Mouse (Mus musculus) MEL (cell line): ENCODE data around the gene Anp32e. TPM values are rescaled to one million over a fixed set of nuclear protein-coding genes. Genes with fewer than 3 reads are reported as not detected.
A peak's percentile ranks its signal among the peaks of the same experiment; 100 is the strongest.

Source experiments
- DNase-seq: peaks from one replicate; pipeline ENCODE4 v3.0.0; 2011; ENCODE audit warnings: low read depth, low spot score
- H3K27ac ChIP-seq: 2 replicates; pipeline ENCODE4 v1.5.1; 2012; ENCODE audit warnings: low read depth, mild to moderate bottlenecking, control low read depth, low read length, moderate library complexity; ENCODE audit not compliant: control insufficient read depth
- H3K27me3 ChIP-seq, 2 experiments: fragments of 150-350 bp in 1 of 2; sonication (generic) in 1 of 2; 2 replicates each; pipeline ENCODE4 v1.6.1; 2012; ENCODE audit warnings: low read length in 2 of 2, mild to moderate bottlenecking in 2 of 2, improper control_type of control experiment in 1 of 2, moderate library complexity in 1 of 2; ENCODE audit not compliant: insufficient read depth in 2 of 2, control insufficient read depth in 1 of 2
- H3K36me3 ChIP-seq, 2 experiments: 2 replicates each; pipeline ENCODE4 v1.6.1; 2012 to 2014; ENCODE audit warnings: low read length in 2 of 2, improper control_type of control experiment in 1 of 2, inconsistent platforms in 1 of 2, mild to moderate bottlenecking in 1 of 2; ENCODE audit not compliant: insufficient read depth in 2 of 2, control insufficient read depth in 1 of 2
- H3K4me1 ChIP-seq, 2 experiments: fragments of 150-350 bp in 1 of 2; sonication (generic) in 1 of 2; 2 replicates each; pipeline ENCODE4 v1.6.1; 2012; ENCODE audit warnings: low read length in 2 of 2, improper control_type of control experiment in 1 of 2, mild to moderate bottlenecking in 1 of 2; ENCODE audit not compliant: insufficient read depth in 2 of 2, control insufficient read depth in 1 of 2
- H3K4me3 ChIP-seq, 2 experiments: fragments of 150-350 bp in 1 of 2; sonication (generic) in 1 of 2; 2 replicates each; pipeline ENCODE4 v1.5.1; 2012; ENCODE audit warnings: low read depth in 2 of 2, low read length in 2 of 2, mild to moderate bottlenecking in 2 of 2, moderate library complexity in 2 of 2, control low read depth in 1 of 2, improper control_type of control experiment in 1 of 2; ENCODE audit not compliant: control insufficient read depth in 1 of 2, insufficient read depth in 1 of 2
- H3K79me2 ChIP-seq: 2 replicates; pipeline ENCODE4 v1.6.1; 2012; ENCODE audit warnings: mild to moderate bottlenecking, low read length, moderate library complexity; ENCODE audit not compliant: control insufficient read depth, poor library complexity, insufficient read depth
- H3K9ac ChIP-seq: 2 replicates; pipeline ENCODE4 v1.6.1; 2012; ENCODE audit warnings: low read depth, mild to moderate bottlenecking, control low read depth, low read length, moderate library complexity; ENCODE audit not compliant: control insufficient read depth, poor library complexity, severe bottlenecking
- H3K9me3 ChIP-seq: fragments of 150-350 bp; sonication (generic); replicated peaks from 2 replicates; pipeline ENCODE4 v1.6.1; 2012; ENCODE audit warnings: mild to moderate bottlenecking, low read length, improper control_type of control experiment, moderate library complexity; ENCODE audit not compliant: insufficient read depth
- BHLHE40 ChIP-seq: IDR thresholded peaks from 2 replicates; pipeline ENCODE4 v1.6.1; 2012; ENCODE audit warnings: low read depth, mild to moderate bottlenecking, inconsistent platforms, low read length, improper control_type of control experiment, borderline replicate concordance
- CHD2 ChIP-seq: IDR thresholded peaks from 2 replicates; pipeline ENCODE4 v1.6.1; 2011; ENCODE audit warnings: low read length, improper control_type of control experiment
- CTCF ChIP-seq, 3 experiments: IDR thresholded peaks in 2 of 3; conservative IDR thresholded peaks in 1 of 3; 2 replicates each; pipeline ENCODE4 v1.5.1; 2011 to 2012; ENCODE audit warnings: low read length in 3 of 3, low read depth in 2 of 3, mild to moderate bottlenecking in 2 of 3, improper control_type of control experiment in 1 of 3, inconsistent platforms in 1 of 3, mixed read lengths in 1 of 3, moderate library complexity in 1 of 3; ENCODE audit not compliant: control insufficient read depth in 1 of 3, insufficient read depth in 1 of 3, poor library complexity in 1 of 3, severe bottlenecking in 1 of 3
- ELF1 ChIP-seq: IDR thresholded peaks from 2 replicates; pipeline ENCODE4 v1.6.1; 2014; ENCODE audit warnings: low read depth, mild to moderate bottlenecking, inconsistent platforms, low read length, improper control_type of control experiment, moderate library complexity
- EP300 ChIP-seq, 2 experiments: IDR thresholded peaks; 2 replicates each; pipeline ENCODE4 v1.6.1; 2011; ENCODE audit warnings: improper control_type of control experiment in 2 of 2, low read length in 2 of 2, low read depth in 1 of 2, mild to moderate bottlenecking in 1 of 2
- ETS1 ChIP-seq: IDR thresholded peaks from 2 replicates; pipeline ENCODE4 v1.6.1; 2012; ENCODE audit warnings: low read depth, mild to moderate bottlenecking, inconsistent platforms, low read length, improper control_type of control experiment, moderate library complexity
- GABPA ChIP-seq: IDR thresholded peaks from 2 replicates; pipeline ENCODE4 v1.6.1; 2012; ENCODE audit warnings: low read depth, mild to moderate bottlenecking, inconsistent platforms, low read length, improper control_type of control experiment, moderate library complexity
- GATA1 ChIP-seq: IDR thresholded peaks from 2 replicates; pipeline ENCODE4 v1.6.1; 2011; ENCODE audit warnings: low read depth, low read length, improper control_type of control experiment
- HCFC1 ChIP-seq: IDR thresholded peaks from 2 replicates; pipeline ENCODE4 v1.6.1; 2012; ENCODE audit warnings: low read depth, mild to moderate bottlenecking, inconsistent platforms, low read length, improper control_type of control experiment, moderate library complexity
- JUND ChIP-seq: IDR thresholded peaks from 2 replicates; pipeline ENCODE4 v1.6.1; 2011; ENCODE audit warnings: low read depth, mild to moderate bottlenecking, improper control_type of control experiment, low read length
- MAX ChIP-seq: IDR thresholded peaks from 2 replicates; pipeline ENCODE4 v1.6.1; 2011; ENCODE audit warnings: low read length, improper control_type of control experiment
- MAZ ChIP-seq: IDR thresholded peaks from 2 replicates; pipeline ENCODE4 v1.6.1; 2012; ENCODE audit warnings: low read depth, mild to moderate bottlenecking, inconsistent platforms, low read length, improper control_type of control experiment
- MXI1 ChIP-seq: IDR thresholded peaks from 2 replicates; pipeline ENCODE4 v1.6.1; 2011; ENCODE audit warnings: mild to moderate bottlenecking, low read depth, low read length, improper control_type of control experiment
- NELFE ChIP-seq: IDR thresholded peaks from 2 replicates; pipeline ENCODE4 v1.6.1; 2011; ENCODE audit warnings: low read depth, low read length, improper control_type of control experiment
- POLR2A ChIP-seq, 2 experiments: IDR thresholded peaks; 2 replicates each; pipeline ENCODE4 v1.6.1; 2011 to 2012; ENCODE audit warnings: low read length in 2 of 2, mild to moderate bottlenecking in 2 of 2, control low read depth in 1 of 2, improper control_type of control experiment in 1 of 2, low read depth in 1 of 2, moderate library complexity in 1 of 2; ENCODE audit not compliant: control insufficient read depth in 1 of 2, insufficient read depth in 1 of 2, poor library complexity in 1 of 2
- RAD21 ChIP-seq: IDR thresholded peaks from 2 replicates; pipeline ENCODE4 v1.6.1; 2011; ENCODE audit warnings: mild to moderate bottlenecking, low read depth, low read length, improper control_type of control experiment
- RCOR1 ChIP-seq: IDR thresholded peaks from 2 replicates; pipeline ENCODE4 v1.6.1; 2012; ENCODE audit warnings: low read depth, mild to moderate bottlenecking, inconsistent platforms, low read length, improper control_type of control experiment
- SIN3A ChIP-seq: IDR thresholded peaks from 2 replicates; pipeline ENCODE4 v1.6.1; 2012; ENCODE audit warnings: low read length, improper control_type of control experiment, inconsistent platforms
- SMC3 ChIP-seq: IDR thresholded peaks from 2 replicates; pipeline ENCODE4 v1.6.1; 2011; ENCODE audit warnings: low read depth, low read length, improper control_type of control experiment
- TAL1 ChIP-seq: IDR thresholded peaks from 2 replicates; pipeline ENCODE4 v1.6.1; 2012; ENCODE audit warnings: mild to moderate bottlenecking, inconsistent platforms, low read length, moderate library complexity, mixed read lengths
- TBP ChIP-seq: IDR thresholded peaks from 2 replicates; pipeline ENCODE4 v1.8.0; 2011; ENCODE audit warnings: low read depth, low read length, improper control_type of control experiment
- UBTF ChIP-seq: IDR thresholded peaks from 2 replicates; pipeline ENCODE4 v1.6.1; 2012; ENCODE audit warnings: low read depth, mild to moderate bottlenecking, inconsistent platforms, low read length, improper control_type of control experiment, moderate library complexity, borderline replicate concordance; ENCODE audit not compliant: insufficient read depth
- ZC3H11A ChIP-seq: IDR thresholded peaks from 2 replicates; pipeline ENCODE4 v1.6.1; 2012; ENCODE audit warnings: low read depth, mild to moderate bottlenecking, inconsistent platforms, low read length, improper control_type of control experiment
- ZMIZ1 ChIP-seq: IDR thresholded peaks from 2 replicates; pipeline ENCODE4 v1.6.1; 2012; ENCODE audit warnings: low read depth, mild to moderate bottlenecking, inconsistent platforms, low read length, improper control_type of control experiment, moderate library complexity
- ZNF384 ChIP-seq: IDR thresholded peaks from 2 replicates; pipeline ENCODE4 v1.6.1; 2012; ENCODE audit warnings: low read depth, mild to moderate bottlenecking, inconsistent platforms, low read length, improper control_type of control experiment
- polyA plus RNA-seq, 2 experiments: library from polyadenylated mRNA; stranded (reverse) in 1 of 2; unstranded in 1 of 2; fragments of >175 nt in 1 of 2; fragments of >200 nt in 1 of 2; gene quantifications; 2 replicates each; pipeline versions ENCODE4 v1.2.1 to v1.2.4; 2012; ENCODE audit warnings: low replicate concordance in 2 of 2, low read depth in 1 of 2; ENCODE audit not compliant: insufficient read length in 2 of 2, insufficient read depth in 1 of 2, missing spikeins in 1 of 2
- total RNA-seq: library from RNA; depleted of rRNA; stranded (reverse); fragments of 300-350 nt; gene quantifications from 2 replicates; pipeline ENCODE4 v1.2.3, GENCODE M21; 2012

The Anp32e gene
- total and polyA plus RNA-seq, 3 experiments = 159 to 748 (median 412) TPM

GRCm38 (mm10) chr3:95965518-95966451 is 36.7 kb downstream of the Anp32e start:
- Histone ChIP-seq H3K36me3 (0 out of 4 replicates have a peak, but pooled peaks cover 0 to 4% of the 10 kb centered on the region in 2 experiments), H3K9me3 (no peaks in the 10 kb centered on the region), H3K4me3 (no peak overlapping the region), H3K9ac (no peak overlapping the region), H3K4me1 (peaks cover 0 to 4% of the 10 kb centered on the region in 2 experiments; a peak in 2 of 4 replicates), H3K79me2 (no peaks in the 10 kb centered on the region), H3K27me3 (peaks cover 0 to 10% of the 10 kb centered on the region in 2 experiments; a peak in 2 of 4 replicates), H3K27ac (no peak overlapping the region)
- peak; percentile 93 for TF ChIP-seq SMC3
- peak; percentile 19; the same call in 1 of the 2 replicates for TF ChIP-seq ZNF384
- TF ChIP-seq CTCF (IDR thresholded peaks at IDR 0.05 in 2 of 3, conservative IDR thresholded peaks at IDR 0.05 in 1 of 3; ENCODE audit: control insufficient read depth in 1 of 3, insufficient read depth in 1 of 3, low read depth in 2 of 3, low read length in 3 of 3, poor library complexity in 1 of 3, severe bottlenecking in 1 of 3) = peak; percentile 34 to 90 (median 58); a peak in 5 of 6 replicates
- TF ChIP-seq EP300 (IDR thresholded peaks at IDR 0.05; ENCODE audit: low read depth in 1 of 2, low read length in 2 of 2) = peak in 1 of 2 experiments; percentile 12; a peak in 1 of 4 replicates
- peak; percentile 96 for TF ChIP-seq RAD21
- TF ChIP-seq HCFC1 = peak; percentile 34; the same call in 1 of the 2 replicates
- no peak for TF ChIP-seq CHD2
- peak; percentile 17; the same call in 1 of the 2 replicates for TF ChIP-seq ETS1
- TF ChIP-seq POLR2A (IDR thresholded peaks at IDR 0.05; ENCODE audit: control insufficient read depth in 1 of 2, insufficient read depth in 1 of 2, low read depth in 1 of 2, low read length in 2 of 2, poor library complexity in 1 of 2) = no peak
- 0 out of 2 replicates have a peak, but pooled peaks have one; percentile 8 for TF ChIP-seq GABPA
- TF ChIP-seq UBTF = no peak
- TF ChIP-seq ZC3H11A = peak; percentile 93
- TF ChIP-seq GATA1 = peak; percentile 22; the same call in 1 of the 2 replicates
- peak; percentile 90 for TF ChIP-seq MAZ
- TF ChIP-seq RCOR1 = peak; percentile 89
- 0 out of 2 replicates have a peak, but pooled peaks have one; percentile 45 for TF ChIP-seq JUND
- no peak for TF ChIP-seq TBP
- 0 out of 2 replicates have a peak, but pooled peaks have one; percentile 24 for TF ChIP-seq ELF1
- peak; percentile 75 for TF ChIP-seq SIN3A
- no peak for TF ChIP-seq TAL1
- TF ChIP-seq MXI1 = 0 out of 2 replicates have a peak, but pooled peaks have one; percentile 46
- no peak for TF ChIP-seq ZMIZ1
- TF ChIP-seq NELFE = 0 out of 2 replicates have a peak, but pooled peaks have one; percentile 21
- 0 out of 2 replicates have a peak, but pooled peaks have one; percentile 21 for TF ChIP-seq MAX
- TF ChIP-seq BHLHE40 = peak; percentile 59; the same call in 1 of the 2 replicates
- peak; percentile 63 for DNase-seq
